Mouse (Mus musculus) thymus, adult 18-20 months (tissue): Measurements from ENCODE around the gene Slc22a1.

Experiments
- DNase-seq, 2 experiments: peaks; one replicate each; pipeline ENCODE4 v3.0.0; 2022; ENCODE audit warnings: mixed read lengths in 2 of 2

The Slc22a1 gene

GRCm38 (mm10) chr17:12675646-12676045 is at the start of gene Slc22a1:
Slc22a1 (minus strand) TSS chr17:12675829.
- no peak for DNase-seq

DNA sequence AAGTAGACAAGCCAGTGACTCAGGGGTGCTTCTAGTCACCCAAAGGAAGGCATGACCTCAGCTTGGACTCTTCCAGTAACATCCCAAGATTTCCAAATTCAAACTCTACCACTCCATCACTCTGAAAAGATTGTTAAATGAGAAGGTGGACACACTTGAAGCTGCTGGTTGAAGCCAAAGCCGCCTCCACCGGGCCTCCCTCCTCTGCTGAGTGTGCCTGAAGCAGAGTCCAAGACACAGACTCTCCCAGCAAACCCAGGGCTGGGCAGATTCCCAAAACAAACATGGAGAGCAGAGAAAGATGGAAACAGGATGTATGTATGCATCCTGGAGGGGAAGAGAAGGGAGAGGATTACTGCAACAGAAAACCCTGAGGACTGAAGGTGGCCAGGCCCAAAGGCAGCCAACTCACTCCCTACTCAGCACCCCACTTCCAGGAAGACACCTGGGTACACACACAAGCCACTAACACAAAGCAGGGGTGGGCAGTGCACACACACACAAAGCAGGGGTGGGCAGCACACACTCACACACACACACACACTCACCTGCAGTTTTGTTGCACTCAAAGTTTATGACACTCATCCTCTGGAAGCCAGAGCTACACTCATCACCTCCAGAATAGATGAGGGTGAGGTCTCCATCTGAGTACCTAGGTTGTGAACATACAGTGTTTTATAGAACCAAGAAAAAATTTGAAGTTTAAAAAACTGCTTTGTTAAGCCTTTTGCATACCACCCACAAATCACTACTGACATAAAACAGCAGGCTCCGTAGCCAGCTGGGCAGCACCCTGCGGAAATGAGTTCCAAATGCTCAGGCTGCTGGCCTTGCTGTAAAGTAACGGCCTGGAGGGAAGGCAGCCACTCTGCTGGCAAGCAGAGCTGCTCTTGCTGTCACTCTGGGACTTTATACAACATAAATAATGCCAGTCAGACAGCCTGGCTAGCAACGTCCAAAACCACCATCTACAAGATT is 49.4 kb upstream of the Slc22a1 start:
- DNase-seq, result no peak

GRCm38 (mm10) chr17:12723986-12724766 is 48.5 kb upstream of the Slc22a1 start:
- no peak for DNase-seq

DNA sequence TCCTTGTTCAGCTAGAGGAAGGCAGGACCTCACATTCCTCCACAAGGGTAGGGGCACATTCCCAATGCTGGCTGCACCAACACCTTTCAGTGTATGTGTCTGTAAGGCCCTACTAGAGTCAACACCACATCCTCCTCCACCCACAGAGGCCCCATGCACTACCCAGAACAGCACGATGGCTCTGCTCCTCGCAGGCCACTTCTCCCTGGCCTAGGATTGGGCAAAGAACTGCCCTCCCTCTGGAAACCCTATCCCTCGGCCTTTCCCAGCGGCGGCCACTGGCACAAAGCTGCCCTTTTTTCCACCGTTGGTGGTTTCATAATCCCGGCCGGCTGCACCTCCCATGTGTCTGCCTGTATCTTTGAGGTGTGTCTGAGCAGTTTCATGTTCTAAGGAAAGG is 47.0 kb upstream of the Slc22a1 start:
- DNase-seq, result no peak

DNA sequence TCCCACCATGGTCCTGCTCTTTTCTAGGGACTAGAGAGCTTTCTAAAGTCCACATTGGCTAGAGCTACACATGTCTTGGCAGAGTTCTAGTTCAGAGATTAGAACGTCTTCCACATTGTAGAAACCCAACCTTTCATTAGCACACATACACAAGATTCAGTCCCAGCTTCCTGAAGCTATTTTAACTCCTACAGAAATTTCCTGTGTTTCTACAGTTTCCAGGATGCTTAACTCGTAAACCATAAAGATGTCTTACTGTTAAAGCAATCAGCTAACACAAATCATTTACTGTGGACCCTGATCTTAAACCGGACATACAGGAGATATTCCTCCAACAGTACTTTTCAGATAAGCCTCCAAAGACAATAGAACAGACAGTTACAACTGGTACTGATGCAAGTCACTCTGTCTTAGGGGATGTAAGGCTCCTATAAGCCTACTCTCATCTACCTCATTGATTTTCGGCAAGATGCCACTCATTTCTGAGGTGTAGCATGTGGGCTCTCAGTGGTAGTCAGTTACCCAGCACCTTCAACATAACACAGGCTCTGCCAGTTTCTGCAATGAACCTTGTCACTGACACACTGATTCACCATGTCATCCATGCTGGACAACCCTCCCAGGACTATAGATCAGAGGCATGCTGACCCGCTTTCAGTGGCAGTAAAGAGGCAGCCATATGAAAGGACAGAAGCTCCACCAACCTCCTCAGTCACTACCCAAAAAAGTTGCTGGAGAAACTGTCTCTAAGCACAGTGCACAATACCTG is 45.7 kb upstream of the Slc22a1 start:
- DNase-seq, result no peak

DNA sequence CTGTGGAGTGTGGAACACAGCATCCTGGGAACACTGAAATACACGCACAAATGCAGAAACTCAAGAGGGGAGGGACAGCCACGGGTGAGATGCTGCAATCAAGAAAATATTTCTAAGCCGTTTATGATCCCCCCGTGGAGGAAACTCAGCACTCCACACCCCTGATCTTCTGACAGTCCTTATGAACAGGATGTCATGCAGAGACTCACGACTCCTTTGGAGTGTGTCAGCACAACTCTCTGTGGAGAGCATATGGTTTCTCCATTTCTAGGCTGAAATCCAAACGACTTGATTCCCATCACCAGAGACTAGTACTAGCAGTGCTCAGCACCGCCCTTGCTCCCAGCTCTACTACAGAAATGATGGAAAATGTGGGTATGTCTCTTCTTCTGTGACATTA is 42.6 kb upstream of the Slc22a1 start:
- DNase-seq, result no peak

DNA sequence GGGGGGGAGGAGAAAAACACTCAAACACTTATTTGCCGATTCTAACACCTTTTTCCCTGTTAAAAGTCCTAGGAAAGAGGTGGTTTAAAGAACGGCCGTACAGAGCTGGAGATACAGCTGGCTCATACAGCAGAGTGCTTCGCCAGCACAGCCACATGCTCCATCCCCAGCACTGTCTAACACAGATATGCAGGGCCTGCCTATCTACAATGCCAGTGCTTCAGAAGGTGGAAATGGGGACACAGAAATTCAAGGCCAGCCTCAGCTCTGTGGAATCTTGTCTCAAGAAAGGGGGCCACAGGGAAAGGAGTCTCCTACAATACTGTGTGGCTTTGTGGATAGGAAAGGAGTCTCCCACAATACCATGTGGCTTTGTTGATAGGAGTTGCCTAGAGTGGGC is 41.8 kb upstream of the Slc22a1 start:
- DNase-seq, result no peak

DNA sequence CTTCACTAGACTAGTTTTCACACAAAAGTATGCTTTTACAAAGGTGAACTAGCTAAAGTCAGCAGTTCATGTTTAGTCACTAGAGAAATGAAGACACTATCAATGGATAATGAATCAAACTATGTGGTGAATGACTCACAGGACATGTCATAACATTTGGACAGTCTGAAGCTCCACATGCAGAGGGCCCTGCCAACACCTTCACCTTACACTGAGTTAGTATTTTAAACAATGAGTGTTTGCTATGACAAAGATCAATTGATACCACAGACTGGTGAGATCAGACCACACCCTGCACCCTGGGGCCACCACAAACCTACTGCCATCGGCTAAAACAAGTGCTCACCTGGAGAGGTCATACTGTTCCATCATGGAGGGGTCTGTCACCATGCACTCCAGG is 39.4 kb upstream of the Slc22a1 start:
- no peak for DNase-seq

DNA sequence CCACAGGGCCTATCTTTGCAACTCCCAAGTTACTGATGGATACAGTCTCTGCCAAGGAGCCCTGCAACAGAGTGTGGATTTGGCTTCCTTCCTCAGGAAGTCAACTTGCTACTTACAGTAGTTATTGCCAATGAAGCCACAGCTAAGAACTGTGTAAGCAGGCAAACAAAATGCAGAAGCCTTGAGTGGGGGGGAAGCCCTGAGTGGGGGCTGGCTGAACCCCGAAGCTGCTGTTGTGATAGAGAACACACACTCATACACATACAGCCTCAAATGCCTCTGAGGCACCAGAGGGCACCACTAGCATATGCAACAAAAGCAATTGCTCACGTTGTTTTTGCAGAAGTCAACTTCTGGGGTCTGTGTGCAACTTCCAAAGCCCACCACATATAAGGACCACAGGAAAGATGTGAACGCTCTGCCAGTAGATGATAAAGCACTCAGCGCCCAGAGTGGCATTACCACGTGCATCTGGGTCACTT is 38.5 kb upstream of the Slc22a1 start:
- no peak for DNase-seq

DNA sequence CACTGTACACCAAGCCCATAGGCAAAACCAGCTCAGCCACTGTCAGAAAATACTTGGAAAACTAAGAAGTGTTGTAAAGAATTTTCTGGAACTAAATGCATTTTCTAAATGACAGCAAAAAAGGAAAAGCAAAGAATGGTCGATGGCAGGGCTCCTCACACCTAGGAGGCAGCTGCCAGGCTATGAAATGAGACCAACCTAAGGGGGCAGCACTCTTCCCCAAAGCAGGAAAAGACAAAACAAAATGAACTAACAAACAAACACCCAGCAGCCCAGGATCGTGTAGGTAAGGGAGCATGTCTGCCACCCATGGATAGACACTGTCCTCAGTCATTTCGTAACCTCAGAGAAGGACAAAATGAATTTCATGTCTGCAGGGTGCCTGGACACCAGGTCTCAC is 37.4 kb upstream of the Slc22a1 start:
- no peak for DNase-seq

GRCm38 (mm10) chr17:12712191-12712590 is 36.6 kb upstream of the Slc22a1 start:
- no peak for DNase-seq

- DNase-seq, result no peak
These were observed 35.3 kb upstream of the Slc22a1 start for GRCm38 (mm10) chr17:12710976-12711375.

GRCm38 (mm10) chr17:12710050-12710780 is 34.6 kb upstream of the Slc22a1 start:
- no peak for DNase-seq

DNA sequence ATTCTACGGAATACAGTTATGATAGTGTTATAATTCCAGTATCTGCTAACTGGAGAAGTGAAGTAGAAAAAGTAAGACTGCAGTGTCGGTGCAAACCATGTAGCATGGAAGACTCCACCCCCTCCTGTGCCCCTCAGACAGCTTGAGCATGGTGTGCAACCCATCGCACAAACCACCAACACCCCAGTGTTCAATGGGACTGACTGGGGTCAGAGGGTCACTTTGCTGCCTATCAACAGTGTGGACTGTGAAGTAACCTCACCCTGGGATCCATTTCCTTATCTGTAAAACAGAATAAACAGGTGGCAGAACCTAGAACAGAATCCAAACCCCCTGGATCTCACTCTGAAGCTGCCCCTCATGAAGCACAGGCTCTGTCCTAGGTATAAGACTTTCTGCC is 32.8 kb upstream of the Slc22a1 start:
- no peak for DNase-seq

- DNase-seq, result no peak
These were observed 31.0 kb upstream of the Slc22a1 start for GRCm38 (mm10) chr17:12706590-12707049.

DNA sequence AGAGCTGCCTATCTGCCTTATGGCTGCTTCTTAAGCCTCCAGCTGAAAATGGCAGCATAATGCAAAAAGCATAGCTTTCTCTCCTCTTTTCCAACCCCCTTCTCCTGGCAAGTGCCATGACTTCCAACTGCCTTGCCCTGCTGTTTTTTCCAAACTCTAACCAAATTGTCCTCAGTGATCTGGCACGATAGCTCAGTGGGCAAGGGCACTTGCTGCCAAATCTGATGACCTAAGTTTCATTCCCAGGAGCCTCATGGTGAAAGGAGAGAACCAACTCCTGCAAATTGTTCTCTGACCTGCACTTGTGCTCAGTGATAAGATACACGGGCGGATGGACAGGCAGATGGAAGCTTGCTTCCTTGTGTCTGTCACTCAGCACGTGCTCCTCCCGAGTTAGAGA is 27.3 kb upstream of the Slc22a1 start:
- DNase-seq, result no peak

GRCm38 (mm10) chr17:12700373-12700772 is 24.7 kb upstream of the Slc22a1 start:
- DNase-seq, result no peak

GRCm38 (mm10) chr17:12691899-12692298 is 16.3 kb upstream of the Slc22a1 start:
- DNase-seq, result no peak

GRCm38 (mm10) chr17:12689537-12689936 is 13.9 kb upstream of the Slc22a1 start:
- peak in 1 of 2 experiments; percentile 20 for DNase-seq

DNA sequence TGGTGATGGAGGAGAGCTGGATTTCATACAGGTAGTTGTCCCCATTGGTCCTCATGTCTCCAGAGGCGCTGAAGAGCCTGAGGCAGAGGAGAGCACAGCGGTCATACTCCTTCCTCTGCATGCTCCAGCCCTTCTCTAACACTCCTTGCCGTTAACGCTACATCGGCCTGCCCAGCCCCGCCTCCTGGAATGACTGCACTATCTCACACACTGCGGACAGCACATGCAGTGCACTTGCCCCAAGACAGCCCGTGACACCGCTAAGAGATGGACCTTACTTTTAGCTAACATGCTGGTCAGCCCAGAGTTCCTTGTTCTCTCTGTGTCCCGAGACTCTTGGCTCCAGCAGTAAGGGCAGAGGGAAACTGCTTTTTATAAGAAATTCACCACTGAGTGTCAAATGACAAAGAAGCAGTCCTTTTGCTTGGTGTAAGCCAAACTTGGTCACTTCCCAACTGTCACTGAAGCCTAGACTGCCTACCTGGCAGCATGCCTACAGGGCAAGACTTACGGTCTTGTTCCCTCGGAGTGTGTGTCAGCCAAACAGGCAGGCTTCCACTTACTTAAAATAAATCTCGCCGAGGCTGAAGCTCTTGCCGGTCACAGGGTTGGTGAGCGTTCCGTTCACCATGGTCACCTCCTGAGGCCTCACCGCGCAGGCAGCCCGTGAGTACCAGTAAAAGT is 12.9 kb upstream of the Slc22a1 start:
- DNase-seq, result no peak

DNA sequence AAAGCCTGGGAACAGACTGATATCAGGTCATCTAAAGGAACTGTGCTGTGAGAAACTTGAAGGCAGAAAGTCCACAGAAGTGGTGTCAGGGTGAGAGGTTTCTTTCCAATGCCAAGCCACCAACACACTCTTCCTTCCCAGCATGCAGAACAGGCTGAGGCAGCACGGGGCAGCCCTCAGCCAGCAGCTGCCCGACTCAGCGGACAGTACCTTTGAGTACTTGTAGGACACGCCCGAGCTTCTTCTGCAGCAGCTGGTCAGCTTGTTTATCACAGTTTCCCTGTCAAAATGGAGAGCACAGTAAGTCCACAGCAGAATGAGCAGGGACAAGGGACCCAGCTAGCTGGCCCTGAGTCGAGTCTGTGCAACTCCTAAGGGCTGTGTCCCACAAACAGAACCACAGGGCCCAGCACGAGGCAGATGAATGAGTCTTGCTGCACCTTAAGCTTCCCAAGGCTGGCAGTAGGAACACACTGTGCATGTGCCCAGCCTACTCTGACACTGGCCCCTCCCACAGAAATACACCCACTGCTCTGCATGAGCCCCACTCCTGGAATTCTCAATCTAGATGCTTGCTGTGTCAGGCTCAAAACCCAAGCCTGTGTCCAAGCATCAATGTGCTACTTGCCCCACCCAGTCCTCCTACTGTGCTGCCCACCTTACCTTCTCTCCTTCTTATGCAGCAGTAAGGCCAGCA is 9.4 kb upstream of the Slc22a1 start:
- no peak for DNase-seq
